Mouse (Mus musculus) liver, embryonic 13.5 days (tissue): ENCODE results near the gene Evx2. TPM values are rescaled to one million over a fixed set of nuclear protein-coding genes. Genes with fewer than 3 reads are reported as not detected.

Experiments
- ATAC-seq: fragments of 200-750 bp; cut with Nextera tagmentation; 2 replicates; pipeline ENCODE4 v1.8.0; 2017; ENCODE audit warnings: low read depth, mild to moderate bottlenecking, moderate number of reproducible peaks, moderate library complexity
- DNase-seq: peaks from one replicate; pipeline ENCODE4 v3.0.0; 2022
- H3K27ac ChIP-seq: fragments of 300-500 bp; sonication (generic); 2 replicates; pipeline ENCODE4 v1.5.1; 2015; ENCODE audit warnings: moderate library complexity, mild to moderate bottlenecking, inconsistent platforms
- H3K27me3 ChIP-seq: fragments of 300-500 bp; sonication (generic); 2 replicates; pipeline ENCODE4 v1.6.1; 2015; ENCODE audit warnings: mild to moderate bottlenecking, inconsistent platforms
- H3K36me3 ChIP-seq: fragments of 300-500 bp; sonication (generic); 2 replicates; pipeline ENCODE4 v1.6.1; 2015; ENCODE audit warnings: mild to moderate bottlenecking, inconsistent platforms
- H3K4me1 ChIP-seq: fragments of 300-500 bp; sonication (generic); replicated peaks from 2 replicates; pipeline ENCODE4 v1.6.1; 2015; ENCODE audit warnings: inconsistent platforms
- H3K4me2 ChIP-seq: fragments of 300-500 bp; sonication (generic); 2 replicates; pipeline ENCODE4 v1.6.1; 2015; ENCODE audit warnings: inconsistent platforms, mild to moderate bottlenecking, moderate library complexity
- H3K4me3 ChIP-seq: fragments of 300-500 bp; sonication (generic); replicated peaks from 2 replicates; pipeline ENCODE4 v1.5.1; 2015; ENCODE audit warnings: mild to moderate bottlenecking, inconsistent platforms
- H3K9ac ChIP-seq: fragments of 300-500 bp; sonication (generic); 2 replicates; pipeline ENCODE4 v1.6.1; 2015; ENCODE audit warnings: mild to moderate bottlenecking, inconsistent platforms
- H3K9me3 ChIP-seq: fragments of 300-500 bp; sonication (generic); replicated peaks from 2 replicates; pipeline ENCODE4 v1.6.1; 2016; ENCODE audit warnings: inconsistent platforms
- WGBS: fragments of 180-500 bp; shearing (Covaris S2); methylation state at CpG from one replicate; pipeline ENCODE4 v1.1.7; 2015; ENCODE audit not compliant: insufficient replicate concordance; 5-methylcytosine and 5-hydroxymethylcytosine counted together
- polyA plus RNA-seq: library from polyadenylated mRNA; unstranded; fragments of >200 nt; fragmentation: Nextera tagmentation; extraction: Ambion mirVana; gene quantifications from 2 replicates; pipeline ENCODE4 v1.2.1, GENCODE M21; 2015

The Evx2 gene
- polyA plus RNA-seq, 1 experiment from 2014 or later, result not detected

DNA sequence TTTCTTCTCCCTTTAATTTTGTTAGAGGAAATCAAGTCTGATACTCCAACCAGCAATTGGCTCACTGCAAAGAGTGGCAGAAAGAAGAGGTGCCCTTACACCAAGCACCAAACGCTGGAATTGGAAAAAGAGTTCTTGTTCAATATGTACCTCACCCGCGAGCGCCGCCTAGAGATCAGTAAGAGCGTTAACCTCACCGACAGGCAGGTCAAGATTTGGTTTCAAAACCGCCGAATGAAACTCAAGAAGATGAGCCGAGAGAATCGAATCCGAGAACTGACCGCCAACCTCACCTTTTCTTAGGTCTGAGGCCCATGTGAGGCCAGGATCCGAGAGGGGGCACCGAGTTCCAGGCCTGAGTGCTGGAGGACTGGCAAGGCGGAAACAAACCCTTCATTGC, 34.7 kb upstream of the Evx2 start:
- Histone ChIP-seq H3K27ac (no peak overlapping the region), H3K9me3 (no peaks in the 10 kb centered on the region), H3K27me3 (peaks cover 99% of the 10 kb centered on the region), H3K4me2 (no peak overlapping the region), H3K4me3 (no peak overlapping the region), H3K9ac (no peak overlapping the region), H3K4me1 (peaks cover 9% of the 10 kb centered on the region; the same call in 1 of the 2 replicates), H3K36me3 (no peaks in the 10 kb centered on the region)
- ATAC-seq (no peak), DNase-seq (no peak)
- WGBS, result 2% methylated on average over 16 of the region's 16 CpGs

DNA sequence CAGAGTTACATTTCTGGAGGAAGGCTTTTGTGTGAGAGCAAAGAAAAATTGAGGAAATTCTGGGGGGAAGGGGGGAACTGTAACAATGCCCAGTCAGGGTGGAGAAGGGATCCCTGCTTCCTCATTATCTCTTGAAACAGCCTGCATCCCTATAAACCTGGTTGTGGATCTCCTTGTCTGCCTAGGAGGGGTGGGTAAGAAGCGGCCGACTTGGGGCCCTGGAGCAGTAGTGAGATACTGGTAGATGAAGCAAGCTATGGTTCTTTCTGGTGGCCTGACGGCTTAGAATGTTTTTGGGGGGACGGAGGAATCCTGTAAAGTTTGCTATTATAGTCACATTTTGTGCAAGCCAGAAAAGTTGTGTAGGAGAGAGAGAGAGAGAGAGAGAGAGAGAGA, 34.1 kb upstream of the Evx2 start:
- Histone ChIP-seq H3K27me3 (peaks cover 99% of the 10 kb centered on the region), H3K9me3 (no peaks in the 10 kb centered on the region), H3K36me3 (no peaks in the 10 kb centered on the region), H3K4me2 (no peak overlapping the region), H3K4me1 (peaks cover 6% of the 10 kb centered on the region; the same call in 1 of the 2 replicates), H3K27ac (no peak overlapping the region), H3K9ac (no peak overlapping the region), H3K4me3 (no peak overlapping the region)
- WGBS, result 11% methylated on average over 4 of the region's 4 CpGs
- DNase-seq (no peak), ATAC-seq (no peak)

DNA sequence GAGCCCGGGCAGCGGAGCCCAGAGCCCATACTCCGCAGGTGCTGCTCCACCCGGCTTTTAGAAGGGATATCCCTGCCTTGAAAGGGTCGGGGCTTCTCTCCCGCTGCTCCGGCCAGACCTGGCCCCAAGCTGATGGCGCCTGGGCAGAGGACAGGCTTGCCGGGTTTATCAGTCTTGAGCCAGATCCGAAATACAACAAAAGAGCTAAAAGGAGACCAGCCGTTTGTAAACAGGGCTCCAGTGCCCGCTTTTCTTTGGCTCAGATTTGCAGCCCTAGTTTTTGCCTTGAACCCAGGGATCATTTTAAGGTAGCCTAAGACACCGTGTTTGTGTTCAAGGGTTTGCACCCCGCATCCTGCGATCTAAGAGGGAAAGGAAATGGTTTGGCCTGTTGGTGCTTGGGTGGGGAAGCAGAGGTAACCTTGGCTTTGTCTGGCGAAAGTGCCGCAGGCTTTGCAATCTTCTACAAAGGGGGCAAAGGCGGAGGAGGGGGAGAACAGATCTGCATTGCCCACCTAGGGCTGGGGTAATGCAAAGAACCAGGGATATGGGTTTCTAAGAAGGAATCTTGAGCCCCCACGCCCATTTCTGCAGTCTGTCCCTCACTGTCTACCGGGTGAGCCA, 33.6 kb upstream of the Evx2 start:
- no peak overlapping the region for H3K9ac ChIP-seq
- no peak overlapping the region for H3K27ac ChIP-seq
- H3K9me3 ChIP-seq, result no peaks in the 10 kb centered on the region
- DNase-seq (no peak), ATAC-seq (no peak)
- H3K4me3 ChIP-seq, result no peak overlapping the region
- H3K4me1 ChIP-seq, result peaks cover 3% of the 10 kb centered on the region; the same call in 1 of the 2 replicates
- H3K27me3 ChIP-seq, result peaks cover 99% of the 10 kb centered on the region
- H3K36me3 ChIP-seq, result no peaks in the 10 kb centered on the region
- 2% methylated on average over 20 of the region's 20 CpGs for WGBS
- no peak overlapping the region for H3K4me2 ChIP-seq

DNA sequence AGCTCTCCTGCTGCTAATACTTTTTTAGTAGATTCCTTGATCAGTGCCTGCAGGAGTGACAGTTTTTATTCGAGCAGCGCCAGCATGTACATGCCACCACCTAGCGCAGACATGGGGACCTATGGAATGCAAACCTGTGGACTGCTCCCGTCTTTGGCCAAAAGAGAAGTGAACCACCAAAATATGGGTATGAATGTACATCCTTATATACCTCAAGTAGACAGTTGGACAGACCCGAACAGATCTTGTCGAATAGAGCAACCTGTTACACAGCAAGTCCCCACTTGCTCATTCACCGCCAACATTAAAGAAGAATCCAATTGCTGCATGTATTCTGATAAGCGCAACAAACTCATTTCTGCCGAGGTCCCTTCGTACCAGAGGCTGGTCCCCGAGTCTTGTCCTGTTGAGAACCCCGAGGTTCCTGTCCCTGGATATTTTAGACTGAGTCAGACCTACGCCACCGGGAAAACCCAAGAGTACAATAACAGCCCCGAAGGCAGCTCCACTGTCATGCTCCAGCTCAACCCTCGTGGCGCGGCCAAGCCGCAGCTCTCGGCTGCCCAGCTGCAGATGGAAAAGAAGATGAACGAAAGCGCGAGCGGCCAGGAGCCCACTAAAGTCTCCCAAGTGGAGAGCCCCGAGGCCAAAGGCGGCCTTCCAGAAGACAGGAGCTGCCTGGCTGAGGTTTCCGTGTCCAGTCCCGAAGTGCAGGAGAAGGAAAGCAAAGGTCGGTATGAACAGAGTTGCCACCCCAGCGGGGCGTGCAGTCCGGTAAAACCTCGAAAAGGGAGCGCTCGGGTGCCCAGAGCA, 32.8 kb upstream of the Evx2 start:
- Histone ChIP-seq H3K9ac (no peak overlapping the region), H3K4me2 (no peak overlapping the region), H3K36me3 (no peaks in the 10 kb centered on the region), H3K4me1 (no peaks in the 10 kb centered on the region), H3K4me3 (no peak overlapping the region), H3K27me3 (peaks cover 99% of the 10 kb centered on the region), H3K9me3 (no peaks in the 10 kb centered on the region), H3K27ac (no peak overlapping the region)
- ATAC-seq, result no peak
- DNase-seq, result no peak
- 3% methylated on average over 35 of the region's 35 CpGs for WGBS

DNA sequence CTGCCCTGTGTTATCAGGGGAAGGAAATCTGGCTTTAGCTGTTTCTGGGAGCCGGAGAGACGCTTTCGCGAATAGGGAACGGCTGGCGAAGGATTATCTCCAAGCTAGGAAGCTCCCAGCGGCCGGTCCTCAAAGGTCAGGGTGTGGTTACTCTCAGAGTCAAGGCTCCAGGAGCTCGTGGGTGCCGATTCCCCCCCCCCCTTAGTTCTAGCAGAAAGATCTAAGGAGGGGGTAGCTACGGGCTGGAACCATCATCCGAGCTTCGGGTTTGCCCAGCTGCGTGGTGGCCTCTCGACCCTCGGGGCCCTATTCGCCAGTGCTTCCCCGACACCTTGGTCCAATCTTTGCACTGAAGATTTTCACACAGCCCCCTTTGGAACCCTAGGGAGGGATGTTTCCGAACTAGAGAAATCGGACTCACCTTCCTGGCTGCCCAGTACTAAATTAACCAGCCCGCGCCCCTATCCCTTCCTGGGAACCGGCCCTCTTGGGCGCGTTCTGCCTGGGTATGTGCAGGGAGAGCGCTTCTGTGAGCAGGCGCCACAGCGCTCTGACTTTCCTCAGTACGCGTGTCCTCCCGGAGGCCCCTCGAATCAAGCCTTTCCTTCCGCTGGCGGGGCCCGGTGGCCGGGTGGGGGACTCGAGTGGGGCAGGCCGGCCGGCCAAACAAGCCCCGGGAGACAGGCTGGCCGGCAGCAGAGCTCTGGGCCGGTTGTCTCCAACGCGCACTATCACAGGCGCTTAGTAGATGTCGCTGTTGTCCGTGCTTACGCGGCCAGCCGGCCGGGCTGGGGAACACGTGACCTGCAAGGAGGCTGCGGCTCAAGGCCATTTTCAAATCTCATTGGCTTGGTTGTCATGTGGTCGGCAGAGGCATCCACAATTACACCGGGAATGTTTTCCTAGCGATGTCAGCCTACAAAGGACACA, 31.9 kb upstream of the Evx2 start, which contains the start of gene Hoxd10:
Hoxd10 (plus strand) TSS at position 903 of the 930 bp plus-strand sequence.
- no peaks in the 10 kb centered on the region for H3K9me3 ChIP-seq
- H3K4me3 ChIP-seq, result no peak within 1 kb of the TSS
- H3K9ac ChIP-seq, result no peak within 1 kb of the TSS
- no peaks in the 10 kb centered on the region for H3K36me3 ChIP-seq
- DNase-seq (no peak), ATAC-seq (no peak)
- no peaks in the 10 kb centered on the region for H3K4me1 ChIP-seq
- H3K27me3 ChIP-seq, result peaks cover 99% of the 10 kb centered on the region
- H3K27ac ChIP-seq, result no peak within 1 kb of the TSS
- WGBS, result 2% methylated on average over 56 of the region's 56 CpGs
- H3K4me2 ChIP-seq, result no peak within 1 kb of the TSS

DNA sequence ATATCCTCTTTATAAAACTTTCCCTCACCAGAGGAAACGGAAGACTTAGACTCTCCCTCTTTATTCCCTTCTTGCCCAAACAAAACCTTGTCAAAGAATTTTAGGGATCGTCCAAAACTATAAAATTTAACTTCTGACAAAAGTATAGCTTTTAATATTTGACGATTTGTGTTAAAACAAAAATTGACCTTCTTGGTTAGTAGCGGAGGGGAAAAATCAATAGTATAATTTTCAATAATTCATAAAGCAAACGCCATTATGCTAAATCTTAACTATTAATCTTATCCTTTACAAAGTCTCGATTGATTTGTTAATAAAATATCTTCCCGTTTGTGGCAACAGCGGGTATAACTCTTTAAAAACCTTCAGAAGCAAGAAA, 31.0 kb upstream of the Evx2 start:
- H3K4me2 ChIP-seq, result no peak overlapping the region
- no peaks in the 10 kb centered on the region for H3K36me3 ChIP-seq
- DNase-seq (no peak), ATAC-seq (no peak)
- no peak overlapping the region for H3K4me3 ChIP-seq
- H3K9ac ChIP-seq, result no peak overlapping the region
- H3K4me1 ChIP-seq, result no peaks in the 10 kb centered on the region
- no peak overlapping the region for H3K27ac ChIP-seq
- WGBS, result 6% methylated on average over 8 of the region's 8 CpGs
- peaks cover 97% of the 10 kb centered on the region for H3K27me3 ChIP-seq
- no peaks in the 10 kb centered on the region for H3K9me3 ChIP-seq

DNA sequence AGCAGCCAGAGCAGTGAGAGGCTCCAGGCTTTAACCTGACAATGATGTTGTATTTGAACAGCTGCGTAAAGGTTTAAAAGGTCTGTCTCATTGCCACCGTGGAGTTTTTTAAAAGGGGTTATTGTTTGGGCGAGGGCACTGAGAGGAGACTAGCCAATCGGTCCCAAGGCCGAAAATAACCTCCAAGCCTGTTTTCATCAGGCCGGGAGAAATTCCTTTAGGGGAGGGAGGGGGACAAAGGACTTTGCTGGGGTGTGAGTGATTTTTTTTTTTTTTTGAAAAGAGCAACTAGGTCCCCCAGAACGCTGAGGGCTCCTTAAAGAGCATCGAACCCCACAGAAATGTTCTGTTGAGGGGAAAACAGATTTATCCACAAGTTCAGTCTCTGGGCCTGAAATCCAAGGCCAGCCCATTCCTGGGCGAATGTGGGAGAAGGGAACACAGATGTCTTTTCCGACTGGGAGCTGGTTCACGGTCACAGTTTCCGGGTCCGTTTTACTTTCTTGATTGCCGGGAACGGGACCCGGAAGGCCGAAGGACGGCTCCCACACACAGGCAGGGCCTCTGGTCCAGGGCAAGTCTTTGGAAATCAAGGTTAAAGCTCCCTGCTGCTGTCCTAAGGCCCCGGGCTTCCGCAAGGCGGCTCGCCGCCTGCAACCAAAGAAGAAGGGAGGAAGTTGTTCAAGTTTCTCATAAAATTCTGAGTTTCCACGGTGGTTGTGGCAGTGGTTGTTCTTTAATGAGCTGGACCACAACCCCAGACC, 30.4 kb upstream of the Evx2 start:
- Histone ChIP-seq H3K27ac (no peak overlapping the region), H3K4me1 (no peaks in the 10 kb centered on the region), H3K4me3 (no peak overlapping the region), H3K9ac (no peak overlapping the region), H3K36me3 (no peaks in the 10 kb centered on the region), H3K27me3 (peaks cover 97% of the 10 kb centered on the region), H3K9me3 (no peaks in the 10 kb centered on the region), H3K4me2 (no peak overlapping the region)
- ATAC-seq (no peak), DNase-seq (no peak)
- 2% methylated on average over 24 of the region's 24 CpGs for WGBS

DNA sequence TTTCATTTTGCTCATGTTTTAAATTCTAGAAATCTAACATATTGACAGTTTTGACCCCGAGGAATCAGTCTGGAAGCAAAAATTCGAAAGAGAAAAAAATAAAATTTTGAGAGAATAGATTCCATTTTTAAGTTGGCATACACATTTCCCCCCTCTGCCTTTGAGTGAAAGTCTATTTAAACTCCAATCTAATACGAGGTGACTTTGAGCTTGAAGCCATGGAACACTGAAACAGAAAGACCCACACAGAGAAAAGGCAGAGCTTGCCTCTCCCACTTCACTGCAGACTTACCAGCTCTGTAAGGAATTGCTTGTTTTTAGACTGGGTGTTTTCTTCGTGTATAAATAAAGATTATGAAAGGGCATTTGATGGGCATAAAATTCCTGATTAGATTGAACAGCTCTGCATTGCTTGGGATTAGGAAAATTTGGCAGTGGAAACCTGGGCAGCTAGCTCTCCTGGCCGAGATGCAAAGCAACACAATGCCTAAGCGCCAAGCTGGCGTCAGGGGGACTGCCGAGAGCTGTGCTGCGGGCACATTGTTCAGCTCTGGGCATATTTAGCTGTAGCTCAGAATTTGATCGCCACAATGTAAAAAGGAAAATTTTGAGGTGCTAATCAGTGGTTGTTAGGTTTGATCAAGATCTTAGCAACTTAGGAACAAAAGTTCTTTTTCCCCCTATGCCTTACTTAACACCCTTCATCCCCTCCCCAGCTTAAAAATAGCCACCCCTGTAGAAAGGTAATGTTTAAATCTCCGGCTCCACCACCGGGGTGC, 29.6 kb upstream of the Evx2 start:
- WGBS, result 3% methylated on average over 12 of the region's 12 CpGs

DNA sequence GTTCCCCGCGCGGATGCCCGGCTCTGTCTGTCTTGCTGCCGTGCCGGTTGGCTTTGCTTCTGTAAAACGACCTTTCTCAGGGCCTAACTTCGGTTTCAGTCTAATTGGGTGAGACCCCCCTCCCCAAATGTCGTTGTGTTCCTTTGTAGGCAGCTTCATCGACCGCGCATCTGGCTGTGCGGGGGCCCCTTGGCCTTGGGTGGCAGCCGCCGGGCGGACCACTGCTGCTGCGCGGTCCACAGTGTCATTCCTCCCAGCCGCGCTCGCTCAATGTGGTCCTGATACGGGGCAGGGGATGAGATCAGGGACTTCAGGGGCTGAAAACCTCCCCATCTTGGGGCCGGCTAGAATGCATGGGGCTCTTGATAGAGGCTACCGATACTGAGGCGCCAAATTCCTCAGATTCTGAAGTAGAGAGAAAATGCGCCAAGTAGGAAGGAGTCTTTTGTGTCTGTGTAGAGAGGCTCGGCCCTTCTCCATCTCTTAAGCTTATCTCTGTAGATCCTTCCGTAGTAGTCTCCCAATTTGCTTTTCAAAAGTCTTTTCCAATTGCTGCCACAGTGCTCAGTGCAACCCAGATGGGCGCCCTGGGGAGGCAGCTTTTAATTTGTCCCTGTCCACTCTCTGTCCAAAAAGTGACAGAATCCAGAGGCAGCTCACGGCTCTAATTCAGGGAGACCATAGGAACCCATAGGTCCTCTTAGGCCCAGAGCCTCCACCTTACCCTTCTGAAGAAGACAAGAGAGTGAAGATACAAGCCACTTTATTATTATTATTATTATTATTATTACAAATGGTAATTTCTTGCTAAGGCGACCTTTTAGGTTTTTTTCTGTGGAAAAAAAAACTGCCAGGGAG, 28.6 kb upstream of the Evx2 start:
- H3K4me1 ChIP-seq, result no peaks in the 10 kb centered on the region
- H3K27ac ChIP-seq, result no peak overlapping the region
- no peaks in the 10 kb centered on the region for H3K36me3 ChIP-seq
- 2% methylated on average over 31 of the region's 31 CpGs for WGBS
- no peak for DNase-seq
- peaks cover 97% of the 10 kb centered on the region for H3K27me3 ChIP-seq
- H3K9ac ChIP-seq, result no peak overlapping the region
- no peaks in the 10 kb centered on the region for H3K9me3 ChIP-seq
- no peak overlapping the region for H3K4me2 ChIP-seq
- H3K4me3 ChIP-seq, result no peak overlapping the region
- no peak for ATAC-seq

More for the DNA sequence above, 29.6 kb upstream of the Evx2 start:
- H3K9ac ChIP-seq, result no peak overlapping the region
- H3K36me3 ChIP-seq, result no peaks in the 10 kb centered on the region
- ATAC-seq (no peak), DNase-seq (no peak)
- H3K4me3 ChIP-seq, result no peak overlapping the region
- no peaks in the 10 kb centered on the region for H3K4me1 ChIP-seq
- no peaks in the 10 kb centered on the region for H3K9me3 ChIP-seq
- H3K27me3 ChIP-seq, result peaks cover 97% of the 10 kb centered on the region
- H3K4me2 ChIP-seq, result no peak overlapping the region
- no peak overlapping the region for H3K27ac ChIP-seq
